ENCODE assay signal across 11 mouse cellular contexts in the genomic region with DNA sequence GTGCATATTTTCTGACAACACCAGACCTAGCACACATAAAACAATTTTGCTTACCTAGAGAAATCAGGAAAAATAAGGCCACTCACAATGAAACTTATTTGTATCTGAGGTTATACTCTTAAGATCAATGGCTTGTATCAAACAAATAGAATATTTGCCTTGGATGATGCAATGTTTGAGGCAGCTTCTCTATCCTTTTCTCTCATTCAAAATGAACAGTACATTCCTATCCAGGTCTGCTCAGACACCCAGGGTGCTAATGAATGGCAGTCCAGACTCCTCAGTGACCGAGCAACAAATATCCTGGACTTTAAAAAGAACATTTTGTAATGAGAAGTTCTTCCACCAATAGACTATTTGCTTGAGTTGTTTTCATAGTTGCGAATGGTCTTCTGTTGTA.
"Had no signal": no experiment of that assay in that cellular context is flagged by ENCODE, and none has a peak within 500 bp of the region (broad histone marks: within the 10 kb centered on the region; RNA-seq: fewer than 3 reads in every experiment).

No protein-coding gene starts in this region.

- H3K4me3 ChIP-seq: limb, embryonic 15.5 days; midbrain, embryonic 12.5 days had no signal

- DNase-seq: kidney, adult 11 months; kidney, adult 9 months; kidney, postnatal 36 days; lung, adult 18-20 months; thymus, postnatal 4 days had no signal

- H3K4me2 ChIP-seq: limb, embryonic 15.5 days; midbrain, embryonic 12.5 days had no signal

- ATAC-seq: midbrain, embryonic 16.5 days had no signal

- H3K4me1 ChIP-seq: limb, embryonic 15.5 days had no signal

- H3K27ac ChIP-seq: kidney, postnatal 0 days; limb, embryonic 15.5 days; liver, embryonic 14.5 days; midbrain, embryonic 12.5 days; stomach, postnatal 0 days had no signal

- H3K36me3 ChIP-seq: limb, embryonic 15.5 days; midbrain, embryonic 12.5 days had no signal

- H3K9me3 ChIP-seq: limb, embryonic 15.5 days; midbrain, embryonic 12.5 days had no signal

- H3K9ac ChIP-seq: limb, embryonic 15.5 days; liver, embryonic 14.5 days; midbrain, embryonic 12.5 days had no signal

- H3K27me3 ChIP-seq: limb, embryonic 15.5 days; midbrain, embryonic 12.5 days had no signal
